ENCODE assay signal across 17 mouse cellular contexts in the genomic region with DNA sequence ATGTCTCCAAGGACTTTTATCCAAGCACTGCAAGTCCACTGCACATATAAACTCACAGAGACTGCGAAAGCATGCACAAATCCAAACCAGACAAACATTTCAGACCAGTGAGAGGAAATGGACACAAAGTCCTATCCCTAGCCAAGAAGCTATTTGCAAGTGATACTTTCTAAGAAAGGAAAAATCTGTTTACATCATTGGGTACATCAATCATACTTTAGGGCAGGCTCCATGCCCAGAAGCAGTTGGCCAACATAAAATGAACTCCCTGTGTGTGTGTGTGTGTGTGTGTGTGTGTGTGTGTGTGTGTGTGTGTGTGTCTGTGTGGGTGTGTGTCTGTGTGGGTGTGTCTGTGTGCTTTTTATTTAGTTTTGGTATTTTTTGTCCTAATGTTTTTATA. TPM values are rescaled to one million over a fixed set of nuclear protein-coding genes. Genes with fewer than 3 reads are reported as not detected.
"Had no signal": no experiment of that assay in that cellular context is flagged by ENCODE, and none has a peak within 500 bp of the region (broad histone marks: within the 10 kb centered on the region; RNA-seq: fewer than 3 reads in every experiment).

No protein-coding gene starts in this region.

- H3K4me1 ChIP-seq: limb, embryonic 15.5 days; liver, embryonic 12.5 days; lung, embryonic 15.5 days had no signal

- H3K4me3 ChIP-seq: limb, embryonic 15.5 days; liver, embryonic 12.5 days; lung, embryonic 15.5 days; midbrain, embryonic 10.5 days; myocyte; neural tube, embryonic 15.5 days had no signal

- H3K36me3 ChIP-seq: limb, embryonic 15.5 days; liver, embryonic 12.5 days; lung, embryonic 15.5 days; midbrain, embryonic 10.5 days; neural tube, embryonic 15.5 days had no signal

- H3K9me3 ChIP-seq: limb, embryonic 15.5 days; liver, embryonic 12.5 days; lung, embryonic 15.5 days; midbrain, embryonic 10.5 days; neural tube, embryonic 15.5 days had no signal

- H3K9ac ChIP-seq: limb, embryonic 15.5 days; liver, embryonic 12.5 days; lung, embryonic 15.5 days; neural tube, embryonic 15.5 days had no signal

- DNase-seq: kidney, adult 9 months; lung, postnatal 4 days; midbrain, embryonic 14.5 days; right cerebral cortex, adult 18-20 months; right cerebral cortex, postnatal 25 days; thymus, postnatal 36 days had no signal

- H3K27ac ChIP-seq: kidney, postnatal 0 days; limb, embryonic 15.5 days; liver, embryonic 12.5 days; lung, embryonic 15.5 days; midbrain, embryonic 10.5 days; neural tube, embryonic 15.5 days had no signal

- H3K4me2 ChIP-seq: limb, embryonic 15.5 days; liver, embryonic 12.5 days; lung, embryonic 15.5 days; neural tube, embryonic 15.5 days had no signal

- ATAC-seq: liver, embryonic 12.5 days had no signal

- H3K27me3 ChIP-seq: limb, embryonic 15.5 days; liver, embryonic 12.5 days; lung, embryonic 15.5 days had no signal

RNA-seq across cellular contexts. Expression of a gene that starts 2.6 kb away (rescaled TPM):
- total RNA-seq: megakaryocyte, adult 5-6 weeks had no signal
- polyA plus RNA-seq: kidney, postnatal 0 days; large intestine, adult 2 months; liver, embryonic 12.5 days; liver, embryonic 16.5 days; small intestine, adult 2 months had no signal
